Mouse (Mus musculus): ENCODE results near the gene Plekhj1.

The Plekhj1 gene

DNA sequence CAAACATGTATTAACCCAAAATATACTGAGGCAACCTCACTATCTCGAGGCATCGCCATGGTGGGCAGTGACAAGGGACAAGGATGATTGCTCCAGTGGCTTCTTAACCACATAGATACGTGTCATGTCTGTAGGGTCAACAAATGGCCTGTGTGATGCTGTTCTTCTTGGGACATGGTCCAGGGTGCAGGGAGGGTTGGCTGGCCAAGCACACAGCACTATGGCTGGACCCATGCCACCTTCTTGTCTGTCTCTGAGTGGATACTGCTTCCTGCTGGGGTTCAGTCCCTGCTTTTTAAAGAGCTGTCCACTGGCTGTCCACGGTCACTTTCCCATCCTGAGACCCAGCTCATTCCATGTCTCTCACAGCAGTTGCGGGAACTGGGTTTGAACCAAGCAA is 21.3 kb downstream of the Plekhj1 start:
- DNase-seq (ENCODE audit: low spot score): no peak

DNA sequence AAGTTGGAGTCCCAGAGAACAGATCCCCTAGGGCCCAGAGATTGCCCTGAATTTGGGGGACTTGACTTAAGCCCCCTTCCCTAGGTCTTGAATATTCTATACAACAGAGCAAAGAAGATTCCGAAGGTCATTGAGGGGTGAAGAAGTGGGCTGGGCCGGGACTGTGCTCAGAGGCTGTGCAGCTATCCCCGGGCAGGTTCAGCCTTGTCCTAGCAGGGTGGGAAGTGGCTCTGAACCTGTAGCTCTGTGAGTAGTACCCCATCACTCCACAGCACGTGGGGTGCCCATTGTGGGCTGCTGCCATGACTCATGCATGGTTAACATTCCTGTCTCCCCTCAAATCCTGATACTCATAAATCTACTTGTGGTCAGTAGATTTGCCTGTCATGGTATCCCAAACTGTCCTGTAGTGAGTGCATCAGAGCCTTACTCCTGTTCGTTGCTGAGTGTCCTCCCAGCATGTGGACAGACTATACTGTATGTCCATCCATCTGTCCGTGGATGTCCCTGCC is 22.0 kb downstream of the Plekhj1 start:
- no peak for DNase-seq (ENCODE audit: low spot score)

DNA sequence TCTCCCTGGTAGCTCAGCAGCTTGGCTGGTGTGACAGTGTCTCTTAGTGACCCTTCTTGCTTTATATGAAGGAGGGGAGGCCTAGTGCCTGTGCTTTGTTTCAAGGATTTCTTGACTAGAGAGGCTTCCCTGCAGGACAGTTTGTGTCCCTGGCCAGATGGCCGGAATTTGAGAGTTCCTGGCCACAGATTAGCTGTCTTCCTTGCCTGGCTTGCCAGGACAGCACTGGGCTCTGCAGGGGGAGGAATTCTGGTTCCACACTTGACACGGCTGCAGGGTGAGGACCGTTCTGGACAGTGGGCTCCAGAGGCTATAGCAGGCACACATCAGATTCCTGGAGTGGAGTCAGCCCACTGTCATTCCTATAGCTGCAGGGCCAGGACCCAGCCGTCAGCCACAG is 22.7 kb downstream of the Plekhj1 start:
- no peak for DNase-seq (ENCODE audit: low spot score)

DNA sequence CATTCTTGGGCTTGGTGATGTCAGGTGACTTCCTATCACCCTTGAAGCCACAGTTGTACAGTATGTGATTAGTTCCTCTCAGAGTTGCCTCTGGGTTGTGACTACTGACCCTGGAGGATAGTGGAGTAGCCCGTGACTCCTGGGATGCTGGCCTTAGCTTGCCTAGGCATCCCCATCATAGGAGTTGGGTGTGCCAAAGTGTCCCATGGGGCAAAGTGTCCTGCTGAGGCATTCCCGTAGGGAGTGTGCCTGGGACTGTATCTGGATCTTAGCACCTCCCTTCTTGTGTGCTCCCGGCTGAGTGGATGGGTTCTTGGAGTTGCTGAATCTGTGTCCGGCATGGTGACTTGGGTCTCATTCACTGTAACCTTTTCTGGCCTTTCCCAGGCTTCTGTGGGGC is 23.4 kb downstream of the Plekhj1 start:
- DNase-seq (ENCODE audit: low spot score): no peak

DNA sequence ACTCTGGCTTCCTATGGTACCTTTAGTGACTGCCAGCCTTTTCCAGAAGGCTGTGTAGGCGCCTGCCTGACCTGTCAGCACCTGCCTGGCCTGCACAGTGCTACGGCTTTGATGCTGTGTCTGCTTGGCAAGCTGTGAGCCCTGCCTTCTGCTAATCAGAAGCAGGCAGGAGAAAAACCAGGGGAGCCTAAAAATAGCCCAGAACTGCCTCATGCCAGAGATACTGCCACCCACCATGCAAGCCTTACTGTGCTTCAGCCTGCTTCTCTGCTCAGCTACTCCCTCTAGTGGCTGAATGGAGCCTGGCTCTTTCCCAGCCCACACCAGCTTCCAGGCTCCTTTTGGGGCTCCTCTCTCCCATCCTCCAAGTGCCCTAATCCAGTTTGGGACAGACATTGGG is 23.9 kb downstream of the Plekhj1 start:
- peak; percentile 93 for DNase-seq (ENCODE audit: low spot score)

DNA sequence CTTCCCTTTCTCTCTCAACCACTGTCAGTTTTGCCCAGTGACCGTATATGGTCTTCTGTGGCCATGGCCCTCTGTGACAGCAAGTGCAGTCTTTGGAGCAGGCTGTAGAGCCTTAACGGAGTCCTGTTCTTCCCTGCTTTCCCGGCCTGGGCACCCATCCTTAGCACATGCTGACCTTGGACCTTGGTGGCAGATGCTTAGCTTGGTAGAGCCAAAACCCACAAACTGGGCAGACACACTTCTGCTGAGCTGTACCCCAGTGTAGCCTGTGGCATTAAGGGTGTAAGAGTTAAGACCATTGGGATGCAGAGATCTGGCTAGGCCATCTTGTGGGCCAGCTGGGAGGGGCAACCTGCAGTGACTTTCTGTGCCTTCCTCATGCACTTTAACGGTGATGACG is 24.6 kb downstream of the Plekhj1 start:
- no peak for DNase-seq (ENCODE audit: low spot score)

DNA sequence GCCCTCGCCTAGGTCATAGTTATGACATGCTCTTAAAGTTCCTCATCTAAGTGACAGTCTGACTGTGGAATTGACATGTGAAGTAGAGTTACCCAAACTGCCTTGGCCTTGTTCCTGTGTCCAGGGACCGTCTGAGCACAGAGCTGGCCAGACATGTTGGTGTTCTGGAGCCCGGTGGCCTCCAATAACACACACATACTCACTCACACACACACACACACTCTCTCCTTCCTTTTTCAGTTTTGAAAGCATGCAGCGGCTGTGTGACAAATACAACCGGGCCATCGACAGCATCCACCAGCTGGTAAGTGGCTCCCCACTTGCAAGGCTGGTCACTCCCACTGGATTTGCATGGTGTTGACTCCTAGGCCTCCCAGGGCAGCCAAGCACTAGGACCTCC is 30.1 kb downstream of the Plekhj1 start:
- no peak for DNase-seq (ENCODE audit: low spot score)

DNA sequence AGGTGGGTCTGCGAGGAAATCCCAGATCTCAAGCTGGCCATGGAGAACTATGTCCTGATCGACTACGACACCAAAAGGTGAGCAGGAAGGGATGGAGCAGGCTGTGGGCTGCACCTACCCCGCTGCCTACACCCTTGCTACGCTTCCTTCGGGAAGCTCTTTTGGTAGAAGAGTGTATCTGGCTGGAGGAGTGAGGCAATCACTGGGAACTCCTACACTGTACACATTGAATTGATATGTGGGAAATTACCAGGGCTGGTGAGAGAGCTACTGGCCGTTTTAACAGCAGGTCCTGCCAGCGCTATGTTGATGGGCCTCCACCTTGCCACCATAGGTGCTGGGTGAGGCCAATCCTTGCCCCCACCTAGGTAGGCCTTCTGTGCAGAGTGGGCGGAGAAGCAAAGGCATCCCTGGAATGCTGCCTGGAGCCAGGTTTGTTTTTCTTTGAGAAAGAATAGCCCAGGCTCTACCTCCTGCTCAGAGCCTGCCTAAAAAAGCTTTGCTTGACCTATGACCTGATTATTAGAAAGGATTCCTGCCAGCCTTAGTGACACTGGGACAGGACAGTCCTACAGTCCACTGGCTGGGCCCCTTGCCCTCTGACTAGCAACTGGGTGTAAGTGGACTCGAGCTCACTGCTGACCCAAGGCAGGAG is 32.1 kb downstream of the Plekhj1 start:
- DNase-seq (ENCODE audit: low spot score): no peak

DNA sequence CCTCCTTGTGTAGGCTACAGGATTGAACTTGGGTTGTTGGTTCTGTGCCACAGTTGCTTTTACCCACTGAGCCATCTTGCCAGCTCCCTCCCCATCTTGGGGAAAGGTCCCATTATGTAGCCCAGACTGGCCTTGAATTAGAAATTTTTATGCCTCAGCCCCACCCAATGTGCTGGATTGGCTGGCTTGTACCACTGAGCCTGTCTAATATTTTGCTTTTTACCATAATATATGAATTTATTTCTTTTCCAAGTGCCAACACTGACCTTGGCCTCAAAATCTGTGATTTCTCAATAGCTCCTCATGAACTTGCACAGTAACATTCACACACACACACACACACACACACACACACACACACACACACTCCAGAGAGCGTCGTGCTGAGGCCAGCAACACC is 32.7 kb downstream of the Plekhj1 start:
- no peak for DNase-seq (ENCODE audit: low spot score)

DNA sequence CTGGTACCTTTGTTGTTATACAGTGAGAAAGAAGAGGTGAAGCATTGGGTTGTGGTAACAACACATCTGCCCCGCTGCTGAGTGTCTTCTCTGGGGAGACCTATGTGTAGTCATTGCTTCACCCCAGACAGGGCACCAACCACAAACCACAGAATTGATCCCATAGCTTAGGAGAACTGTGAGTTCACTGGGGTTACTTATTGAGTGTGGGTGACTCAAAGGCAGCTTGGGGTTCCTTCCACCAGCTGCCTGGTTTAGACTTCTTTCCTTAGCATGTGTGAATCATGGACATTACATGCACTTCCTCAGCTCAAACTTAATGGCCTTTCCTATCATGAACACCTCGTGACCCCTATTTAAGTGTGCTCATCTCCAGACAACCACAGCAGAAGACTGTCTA is 34.9 kb downstream of the Plekhj1 start:
- no peak for DNase-seq (ENCODE audit: low spot score)

DNA sequence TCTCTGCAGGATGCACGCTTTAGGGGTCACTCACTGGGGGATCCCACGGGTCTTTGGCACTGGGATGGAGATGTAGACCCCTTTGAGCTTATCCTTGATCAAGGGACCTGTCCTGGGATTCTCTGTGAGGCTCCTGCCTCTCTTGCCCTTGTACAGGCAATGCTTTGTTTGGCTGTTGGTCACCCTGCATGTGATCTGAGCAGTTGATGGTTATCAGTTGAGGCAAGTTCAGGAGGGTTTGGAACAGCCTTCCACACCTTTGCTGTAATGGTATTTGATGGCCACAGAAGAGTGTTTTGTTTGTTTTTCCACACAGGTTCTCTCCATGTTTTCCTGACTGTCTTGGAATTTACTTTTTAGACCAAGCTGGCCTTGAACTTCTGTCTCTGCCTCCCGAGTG is 36.6 kb downstream of the Plekhj1 start:
- no peak for DNase-seq (ENCODE audit: low spot score)

DNA sequence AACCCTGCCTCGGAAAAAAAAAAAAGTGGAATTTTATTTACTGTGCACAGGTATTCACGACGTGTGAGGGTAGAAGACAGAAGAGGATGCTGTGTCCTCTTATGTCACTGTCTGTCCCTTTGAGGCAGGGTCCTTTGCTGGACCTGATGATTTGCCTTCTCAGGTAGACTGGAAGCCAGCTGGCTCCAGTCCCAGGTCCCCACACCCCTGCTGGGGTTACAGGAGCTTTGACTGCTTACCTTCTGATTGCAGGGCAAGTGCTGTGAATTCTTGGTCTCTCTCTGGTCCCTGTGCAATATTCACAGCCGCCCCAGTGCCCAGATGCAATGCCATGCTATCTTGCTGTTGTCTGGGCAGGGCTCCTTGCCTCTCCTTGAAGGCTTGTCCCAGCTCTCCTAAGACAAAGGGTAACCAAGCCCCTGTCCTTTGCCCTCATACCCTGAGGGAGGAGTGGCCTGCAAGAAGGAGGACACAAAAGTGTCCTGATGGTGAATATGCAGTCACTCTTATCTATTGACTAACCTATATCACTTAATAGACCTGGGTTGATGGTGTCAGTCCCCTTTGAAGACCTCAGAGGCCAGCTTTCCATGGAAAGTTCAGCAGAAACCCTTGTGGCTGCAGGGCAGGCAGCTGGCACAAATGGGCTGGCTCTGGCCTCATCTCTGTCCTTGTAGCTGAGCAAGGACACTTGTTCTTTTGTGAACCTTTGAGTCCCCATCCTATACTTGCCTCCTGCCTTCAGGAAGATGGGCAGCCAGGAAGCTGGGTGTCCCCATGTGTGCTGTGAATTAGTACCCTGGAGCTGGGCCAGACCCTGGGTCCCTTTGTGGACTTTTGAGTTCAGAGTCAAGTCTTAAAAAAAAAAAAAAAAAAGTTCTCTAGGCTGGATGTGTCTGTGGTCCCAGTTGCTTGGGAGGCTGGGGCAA is 37.6 kb downstream of the Plekhj1 start:
- DNase-seq (ENCODE audit: low spot score): no peak

DNA sequence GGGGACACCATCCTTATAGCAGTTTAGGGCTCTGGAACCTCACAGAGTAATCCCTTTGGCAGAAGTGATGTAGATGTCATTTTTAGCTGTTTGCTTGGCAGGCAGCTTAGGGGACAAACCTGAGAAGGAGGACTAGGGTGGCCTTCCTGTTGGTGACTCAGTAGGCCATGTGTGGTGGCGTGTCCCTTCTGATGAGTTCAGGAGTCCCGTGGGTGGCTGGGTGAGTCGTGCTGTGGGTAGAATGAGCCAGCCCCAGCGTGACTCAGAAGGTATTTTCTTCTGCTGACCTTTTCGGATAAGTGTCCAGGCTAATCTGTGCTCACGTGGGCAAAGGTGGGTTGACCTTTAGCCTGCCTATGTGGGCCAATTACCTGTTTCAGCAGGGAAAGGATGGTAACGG is 39.8 kb downstream of the Plekhj1 start:
- DNase-seq (ENCODE audit: low spot score): no peak

DNA sequence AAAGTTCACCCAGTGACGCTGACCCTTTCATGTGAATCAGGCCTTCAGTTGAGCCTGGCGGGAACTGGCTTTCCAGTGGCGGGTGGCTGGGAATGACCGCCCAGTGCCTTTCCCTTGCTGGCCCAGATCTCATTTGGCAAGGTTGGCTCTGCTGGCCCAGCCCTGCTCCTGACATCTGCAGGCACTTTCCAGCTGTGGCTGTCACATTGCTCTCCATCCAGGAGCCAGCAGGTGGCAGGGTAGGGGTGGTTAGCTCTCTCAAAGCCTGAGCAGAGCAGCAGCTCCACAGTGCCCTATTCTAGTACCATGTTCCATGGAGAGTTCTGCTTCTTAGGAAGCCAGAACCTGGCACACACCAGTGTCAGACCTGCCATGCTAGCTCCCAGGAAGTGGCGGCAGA is 40.7 kb downstream of the Plekhj1 start:
- peak; percentile 59 for DNase-seq (ENCODE audit: low spot score)

DNA sequence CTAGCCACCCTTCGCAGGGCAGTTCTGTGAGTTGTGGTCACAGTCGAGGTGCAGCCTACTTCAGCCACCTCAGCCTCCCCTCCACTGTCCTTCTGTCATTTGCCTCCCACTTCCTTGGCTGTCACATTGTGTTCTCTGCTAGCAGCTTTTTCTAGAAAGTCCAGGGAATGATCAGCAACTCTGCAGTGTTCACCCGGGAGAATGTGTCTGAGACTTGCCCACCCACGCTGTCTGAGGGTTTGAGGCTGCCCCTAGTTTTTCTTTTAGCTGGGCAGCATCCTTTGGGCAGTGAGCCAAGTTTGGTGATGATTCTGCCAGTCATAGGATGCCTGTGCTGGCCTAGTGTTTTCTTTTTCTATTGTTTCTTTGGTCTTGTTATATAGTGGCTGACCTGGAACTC is 41.5 kb downstream of the Plekhj1 start:
- DNase-seq (ENCODE audit: low spot score): no peak

DNA sequence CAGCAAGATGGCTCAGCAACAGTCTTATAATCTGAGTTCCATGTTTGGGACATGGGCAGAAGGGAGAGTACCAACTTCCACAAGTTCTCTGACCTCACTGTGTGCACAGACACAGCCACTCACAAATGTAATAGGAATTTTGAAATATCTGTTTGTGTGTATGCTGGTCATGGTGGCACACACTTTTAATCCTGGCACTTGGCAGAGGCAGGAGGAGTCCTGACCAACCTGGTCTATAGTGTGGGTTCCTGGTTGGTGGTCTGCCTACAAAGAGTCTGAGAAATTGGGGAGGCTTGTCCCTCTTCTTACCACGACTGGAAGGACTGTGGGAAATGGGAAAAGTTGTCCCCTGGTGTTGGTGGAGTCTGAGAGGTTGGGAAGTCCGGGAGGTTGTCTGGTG is 41.9 kb downstream of the Plekhj1 start:
- DNase-seq (ENCODE audit: low spot score): no peak

DNA sequence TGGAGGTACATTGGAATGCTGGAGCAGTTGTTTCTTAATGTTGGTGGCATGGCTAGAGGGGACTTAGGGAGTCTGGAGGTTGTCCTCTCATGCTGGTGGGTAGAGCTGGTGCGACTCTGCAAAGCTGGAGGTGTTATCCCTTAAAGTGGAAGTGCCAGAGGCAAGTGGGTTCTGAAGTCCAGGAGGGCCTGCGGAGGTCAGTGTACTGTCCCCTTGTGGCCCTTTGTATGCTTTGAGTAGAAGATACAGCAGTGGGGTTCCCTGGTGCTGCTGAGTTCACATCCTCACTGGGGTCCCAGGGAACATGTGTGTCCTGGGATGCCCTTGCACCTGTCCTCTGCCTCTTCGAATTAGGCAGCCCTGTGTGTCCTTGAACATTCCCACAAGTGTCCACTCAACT is 42.3 kb downstream of the Plekhj1 start:
- no peak for DNase-seq (ENCODE audit: low spot score)

DNA sequence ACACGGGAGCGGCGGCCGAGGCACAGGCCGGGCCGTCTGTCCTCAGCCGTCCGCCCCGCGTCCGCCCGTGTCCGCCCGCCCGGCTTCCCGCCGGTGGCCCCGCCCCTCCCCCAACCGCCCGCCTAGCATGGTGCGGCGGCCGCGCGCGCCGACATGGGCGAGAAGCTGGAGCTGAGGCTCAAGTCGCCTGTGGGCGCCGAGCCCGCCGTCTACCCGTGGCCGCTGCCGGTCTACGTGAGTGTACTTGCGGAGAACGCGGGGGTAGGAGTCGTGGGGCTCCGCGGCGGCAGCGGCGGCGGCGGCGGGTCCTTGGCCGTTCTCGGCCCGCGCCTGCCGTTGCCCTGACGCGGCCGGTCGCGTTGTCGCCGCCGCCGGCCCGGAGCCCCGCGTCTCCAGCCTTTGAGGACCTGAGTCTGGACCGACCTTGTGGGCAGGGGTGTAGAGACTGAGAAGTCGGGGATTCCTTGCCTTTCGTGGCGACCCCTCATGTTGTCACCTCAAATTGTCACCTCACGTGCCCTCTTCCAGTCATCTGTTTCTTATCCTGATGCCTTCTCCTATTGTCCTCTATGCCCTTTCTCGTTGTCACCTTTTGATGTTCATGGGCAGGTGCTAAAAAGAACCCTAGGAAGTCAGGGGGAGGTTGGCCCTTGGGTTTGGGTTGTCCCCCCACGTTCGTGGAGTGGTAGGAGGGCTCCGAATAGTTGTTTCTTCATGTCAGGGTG is 43.0 kb downstream of the Plekhj1 start:
- DNase-seq (ENCODE audit: low spot score): no peak

DNA sequence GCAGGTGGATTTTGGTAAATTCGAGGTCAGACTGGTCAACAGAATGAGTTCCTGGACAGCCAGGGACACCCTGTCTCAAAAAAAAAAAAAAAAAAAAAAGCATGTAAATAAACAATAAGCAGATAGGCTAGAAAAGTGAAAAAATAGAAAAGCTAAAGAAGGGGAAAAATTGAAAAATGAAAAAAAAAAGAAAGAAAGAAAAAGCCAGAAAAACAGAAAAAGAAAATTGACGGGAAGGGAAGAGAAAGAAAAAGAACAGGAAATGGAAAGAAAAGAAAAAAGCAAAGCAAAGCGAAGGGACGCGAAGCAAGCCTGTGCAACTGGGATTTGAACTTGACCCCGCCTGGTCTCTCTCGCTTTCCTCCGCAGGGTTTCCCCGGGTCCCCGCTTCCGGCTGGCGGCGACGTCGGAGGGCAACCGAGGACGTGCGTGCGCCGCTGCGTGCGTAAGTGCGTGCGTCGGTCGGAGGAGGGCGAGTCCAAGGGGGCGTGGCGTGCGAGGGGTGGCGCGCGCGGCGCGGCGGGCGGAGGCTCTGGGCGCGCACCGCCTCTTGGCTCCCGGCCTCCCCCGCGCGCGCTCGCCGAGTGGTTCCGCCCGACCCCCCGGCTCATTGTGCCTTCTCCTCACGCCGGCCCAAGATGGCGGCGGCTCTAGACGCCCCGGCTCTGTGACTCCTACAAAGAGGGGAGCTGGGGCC is 43.7 kb downstream of the Plekhj1 start, which contains the start of gene Dot1l:
Gene Dot1l (plus strand): TSS at position 613 of the 697 bp plus-strand sequence.
- DNase-seq (ENCODE audit: low spot score): peak; percentile 86

DNA sequence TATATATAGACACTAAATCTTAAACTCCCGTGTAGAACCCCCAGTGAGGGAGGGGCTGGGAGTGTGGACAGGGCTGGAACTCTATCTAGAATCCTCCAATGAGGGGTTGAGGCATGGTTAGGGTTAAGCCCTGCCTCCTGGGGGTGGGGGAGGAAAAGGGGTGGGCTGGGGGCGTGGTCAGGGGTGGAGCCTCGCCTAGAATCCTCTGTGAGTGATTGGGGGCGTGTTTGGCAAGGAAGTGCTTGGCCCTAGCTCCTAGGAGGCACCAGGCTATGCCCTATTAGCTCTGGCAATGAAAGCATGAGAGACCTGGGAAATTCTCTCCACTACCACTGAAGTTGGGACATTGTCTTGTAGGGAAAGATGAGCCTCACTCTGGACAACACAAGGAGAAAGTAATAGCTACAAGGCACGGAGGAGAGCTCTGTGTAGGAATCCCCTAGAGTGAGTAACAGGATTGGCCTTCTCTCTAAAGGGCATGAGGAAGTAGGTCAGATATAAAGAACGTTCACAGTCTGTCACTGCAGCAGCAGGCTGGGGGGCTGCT is 46.3 kb downstream of the Plekhj1 start:
- DNase-seq (ENCODE audit: low spot score): no peak

DNA sequence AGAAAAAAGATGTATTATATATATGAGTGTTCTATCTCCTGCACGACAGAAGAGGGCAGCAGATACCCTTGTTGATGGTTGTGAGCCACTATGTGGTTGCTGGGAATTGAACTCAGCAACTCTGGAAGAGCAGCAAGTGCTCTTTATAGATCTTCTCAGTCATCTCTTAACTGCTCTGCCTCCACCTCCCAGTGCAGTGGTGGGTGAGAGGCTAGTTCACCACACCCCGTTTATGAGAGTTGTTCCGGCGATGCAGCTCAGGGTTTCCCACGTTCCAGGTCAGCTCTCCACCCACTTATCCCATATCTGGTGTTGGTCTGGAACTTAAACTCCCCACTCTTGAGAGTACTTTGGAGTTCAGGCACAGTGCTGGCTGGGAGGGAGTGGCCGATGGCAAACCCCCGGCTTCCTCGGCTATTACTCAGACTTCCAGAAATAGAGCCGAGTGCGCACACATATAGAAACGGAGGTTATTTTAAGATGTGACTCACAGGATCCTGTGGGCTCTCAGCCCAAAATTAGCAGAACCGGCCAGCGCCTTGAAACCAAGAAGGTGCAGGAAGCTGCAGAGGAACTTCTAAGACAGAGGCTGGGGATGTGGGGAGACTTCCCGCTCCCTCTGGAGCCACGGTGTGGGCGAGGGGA is 47.1 kb downstream of the Plekhj1 start:
- DNase-seq (ENCODE audit: low spot score): no peak
